Mouse (Mus musculus) embryonic facial prominence, embryonic 12.5 days (tissue): ENCODE measurements around the gene Hydin. TPM values are rescaled to one million over a fixed set of nuclear protein-coding genes. Genes with fewer than 3 reads are reported as not detected.

Experiments used
- ATAC-seq: fragments of 200-750 bp; cut with Nextera tagmentation; 2 replicates; pipeline ENCODE4 v1.8.0; 2017; ENCODE audit not compliant: insufficient number of reproducible peaks, insufficient read depth, low FRiP score, low TSS enrichment
- H3K27ac ChIP-seq: fragments of 300-500 bp; sonication (generic); 2 replicates; pipeline ENCODE4 v1.5.1; 2016; ENCODE audit warnings: mild to moderate bottlenecking
- H3K27me3 ChIP-seq: fragments of 300-500 bp; sonication (generic); 2 replicates; pipeline ENCODE4 v1.6.1; 2016; ENCODE audit warnings: mild to moderate bottlenecking, moderate library complexity
- H3K36me3 ChIP-seq: fragments of 300-500 bp; sonication (generic); 2 replicates; pipeline ENCODE4 v1.6.1; 2016; ENCODE audit warnings: mild to moderate bottlenecking
- H3K4me1 ChIP-seq: fragments of 300-500 bp; sonication (generic); 2 replicates; pipeline ENCODE4 v1.6.1; 2016
- H3K4me2 ChIP-seq: fragments of 300-500 bp; sonication (generic); replicated peaks from 2 replicates; pipeline ENCODE4 v1.6.1; 2016; ENCODE audit warnings: mild to moderate bottlenecking, moderate library complexity
- H3K4me3 ChIP-seq: fragments of 300-500 bp; sonication (generic); 2 replicates; pipeline ENCODE4 v1.5.1; 2016; ENCODE audit warnings: mild to moderate bottlenecking
- H3K9ac ChIP-seq: fragments of 300-500 bp; sonication (generic); 2 replicates; pipeline ENCODE4 v1.6.1; 2016; ENCODE audit warnings: mild to moderate bottlenecking, moderate library complexity
- H3K9me3 ChIP-seq: fragments of 300-500 bp; sonication (generic); 2 replicates; pipeline ENCODE4 v1.6.1; 2016; ENCODE audit warnings: mild to moderate bottlenecking, moderate library complexity
- whole genome bisulfite sequencing: fragments of 180-500 bp; shearing (Covaris S2); methylation state at CpG from one replicate; pipeline ENCODE4 v1.1.7; 2016; 5-methylcytosine and 5-hydroxymethylcytosine counted together
- polyA plus RNA-seq: library from polyadenylated mRNA; unstranded; fragments of >200 nt; fragmentation: Nextera tagmentation; extraction: Ambion mirVana; gene quantifications from 2 replicates; pipeline ENCODE4 v1.2.1, GENCODE M21; 2016

Gene Hydin
- polyA plus RNA-seq, 1 experiment from 2014 or later = 0.08 TPM

DNA sequence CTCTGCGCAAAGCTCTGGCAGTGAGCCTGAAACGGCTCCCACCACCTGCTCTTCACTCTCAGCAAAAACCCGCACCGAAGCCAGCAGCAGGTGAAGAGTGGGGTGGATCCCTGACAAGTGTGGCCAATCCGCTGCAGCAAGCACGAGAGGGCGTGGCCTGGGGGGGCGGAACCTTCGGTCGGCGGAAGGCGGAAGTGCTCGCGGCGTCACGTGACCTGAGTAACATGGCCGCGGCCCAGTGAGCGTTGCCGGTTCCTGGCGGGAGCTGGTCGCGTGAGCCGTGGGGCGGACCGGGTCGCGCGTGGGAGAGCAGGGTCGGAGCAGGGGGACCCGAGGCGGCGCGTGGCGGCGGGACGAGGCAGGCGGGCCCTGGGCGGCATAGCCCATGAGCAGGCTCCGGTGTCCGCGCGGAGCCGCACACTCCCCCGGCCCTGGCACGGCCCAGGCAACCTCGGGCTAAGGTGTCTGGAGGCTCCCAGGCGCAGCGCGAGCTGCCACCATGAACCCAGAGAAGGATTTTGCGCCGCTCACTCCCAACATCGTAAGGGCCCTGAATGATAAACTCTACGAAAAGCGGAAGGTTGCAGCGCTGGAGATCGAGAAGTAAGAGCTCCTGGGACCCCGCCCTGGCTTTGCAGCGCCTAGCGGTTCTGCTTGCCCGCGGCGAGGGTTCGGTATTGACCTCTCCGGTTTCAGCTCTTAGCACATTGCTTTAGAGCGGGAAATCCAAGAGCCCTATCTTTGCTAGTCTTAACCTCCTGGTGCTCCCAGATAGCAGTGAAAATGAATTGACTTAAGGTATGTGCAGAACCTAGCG, 351.8 kb downstream of the Hydin start, which contains the start of gene Vac14:
Gene Vac14 (plus strand): TSS at position 195 of the 817 bp plus-strand sequence.
- Histone ChIP-seq H3K27ac (no peak within 1 kb of the TSS; the same call in 1 of the 2 replicates), H3K9me3 (no peaks in the 10 kb centered on the region)

DNA sequence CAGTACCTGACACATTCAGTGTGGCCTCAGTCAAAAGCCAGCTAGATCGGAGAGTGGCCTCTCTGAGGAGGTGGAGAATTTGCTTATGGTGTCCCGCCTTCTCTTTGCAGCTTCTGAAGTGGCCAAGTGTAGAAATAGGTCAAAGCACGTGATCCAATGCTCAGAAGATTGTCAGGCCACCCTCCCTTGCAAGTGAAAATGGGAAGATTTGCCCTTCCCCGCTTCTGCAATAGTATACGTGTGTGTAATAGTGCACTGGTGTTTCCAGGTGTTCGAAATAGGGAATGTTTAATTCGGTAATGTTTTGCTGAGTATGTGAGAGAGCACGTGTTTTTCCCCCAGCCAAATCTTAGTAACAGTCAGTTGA, 352.4 kb downstream of the Hydin start:
- Histone ChIP-seq H3K9me3 (no peaks in the 10 kb centered on the region), H3K4me3 (peak overlapping the region; percentile 95), H3K9ac (peak overlapping the region; percentile 77; the same call in 1 of the 2 replicates), H3K4me2 (peak overlapping the region; percentile 92), H3K27me3 (peaks cover 5% of the 10 kb centered on the region), H3K36me3 (no peaks in the 10 kb centered on the region), H3K27ac (no peak overlapping the region), H3K4me1 (peaks cover 14% of the 10 kb centered on the region)
- no peak for ATAC-seq
- WGBS = 29% methylated on average over 8 of the region's 8 CpGs

More for the DNA sequence above, 351.8 kb downstream of the Hydin start, which contains the start of gene Vac14:
- WGBS = under 1% methylated on average over 67 of the region's 67 CpGs
- ATAC-seq = peak; percentile 88
- Histone ChIP-seq H3K9ac (peak within 1 kb of the TSS; percentile 77), H3K4me2 (peak within 1 kb of the TSS; percentile 92), H3K36me3 (no peaks in the 10 kb centered on the region), H3K27me3 (peaks cover 5% of the 10 kb centered on the region), H3K4me1 (peaks cover 14% of the 10 kb centered on the region), H3K4me3 (peak within 1 kb of the TSS; percentile 95)

DNA sequence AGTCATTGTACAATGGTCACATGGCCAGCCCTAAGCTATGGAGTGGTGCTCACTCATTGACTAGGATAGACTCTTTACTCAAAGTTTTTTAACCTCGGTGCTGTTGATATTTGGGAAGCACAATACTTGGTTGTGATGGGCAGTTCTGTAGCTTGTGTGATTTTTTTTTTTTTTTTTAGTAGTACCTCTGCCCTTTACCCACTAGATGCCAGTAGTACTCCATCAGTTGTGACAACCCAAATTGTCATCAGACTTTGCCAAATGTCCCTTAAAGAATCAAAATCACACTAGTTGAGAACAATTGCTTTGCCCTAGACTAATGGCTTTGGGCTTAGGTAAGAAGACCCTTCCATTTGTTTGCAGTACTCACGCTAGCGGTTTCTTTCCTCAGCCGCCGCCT, 353.1 kb downstream of the Hydin start:
- WGBS = 88% methylated on average over 5 of the region's 5 CpGs
- Histone ChIP-seq H3K27ac (no peak overlapping the region), H3K4me2 (peak overlapping the region; percentile 92), H3K27me3 (peaks cover 5% of the 10 kb centered on the region), H3K9ac (no peak overlapping the region), H3K36me3 (no peaks in the 10 kb centered on the region), H3K4me1 (peaks cover 14% of the 10 kb centered on the region), H3K4me3 (0 out of 2 replicates have a peak overlapping the region, but pooled peaks have one; percentile 95), H3K9me3 (no peaks in the 10 kb centered on the region)
- no peak for ATAC-seq

- Histone ChIP-seq H3K9me3 (no peaks in the 10 kb centered on the region), H3K4me3 (no peak overlapping the region), H3K4me1 (no peaks in the 10 kb centered on the region), H3K36me3 (no peaks in the 10 kb centered on the region), H3K9ac (no peak overlapping the region), H3K27me3 (no peaks in the 10 kb centered on the region), H3K27ac (no peak overlapping the region), H3K4me2 (no peak overlapping the region)
- 70% methylated on average over 4 of the region's 4 CpGs for WGBS
- no peak for ATAC-seq
Observed at GRCm38 (mm10) chr8:110626431-110626830, 359.7 kb downstream of the Hydin start.

GRCm38 (mm10) chr8:110629245-110630063, 362.7 kb downstream of the Hydin start:
- WGBS = 70% methylated on average over 9 of the region's 9 CpGs
- Histone ChIP-seq H3K27me3 (no peaks in the 10 kb centered on the region), H3K27ac (no peak overlapping the region), H3K36me3 (peaks cover 24% of the 10 kb centered on the region), H3K4me2 (no peak overlapping the region), H3K4me1 (no peaks in the 10 kb centered on the region), H3K9ac (no peak overlapping the region), H3K4me3 (no peak overlapping the region), H3K9me3 (no peaks in the 10 kb centered on the region)
- no peak for ATAC-seq

DNA sequence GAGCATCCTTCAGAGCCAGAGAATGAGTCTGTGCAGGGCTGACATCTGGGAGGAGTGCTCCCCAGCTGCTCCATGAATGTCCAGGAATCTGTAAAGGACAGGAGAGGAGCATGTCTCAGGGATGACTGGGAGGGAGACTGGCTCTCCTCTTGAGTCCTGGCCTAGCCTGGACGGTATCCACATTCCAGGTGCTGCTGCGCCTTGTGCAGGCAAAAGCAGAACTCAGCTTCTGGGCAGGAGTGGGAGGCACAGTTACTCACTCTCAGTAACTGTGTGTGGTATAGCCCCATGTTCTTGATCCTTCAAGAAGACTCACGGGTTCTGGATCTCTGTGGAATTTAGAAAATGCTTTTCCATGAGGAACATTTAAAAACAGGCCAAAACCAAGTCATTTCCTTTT, 363.3 kb downstream of the Hydin start:
- Histone ChIP-seq H3K4me2 (no peak overlapping the region), H3K4me3 (no peak overlapping the region), H3K36me3 (peaks cover 30% of the 10 kb centered on the region), H3K9me3 (no peaks in the 10 kb centered on the region), H3K27me3 (no peaks in the 10 kb centered on the region), H3K27ac (no peak overlapping the region), H3K4me1 (no peaks in the 10 kb centered on the region), H3K9ac (no peak overlapping the region)
- 93% methylated on average over 3 of the region's 3 CpGs for WGBS
- no peak for ATAC-seq

DNA sequence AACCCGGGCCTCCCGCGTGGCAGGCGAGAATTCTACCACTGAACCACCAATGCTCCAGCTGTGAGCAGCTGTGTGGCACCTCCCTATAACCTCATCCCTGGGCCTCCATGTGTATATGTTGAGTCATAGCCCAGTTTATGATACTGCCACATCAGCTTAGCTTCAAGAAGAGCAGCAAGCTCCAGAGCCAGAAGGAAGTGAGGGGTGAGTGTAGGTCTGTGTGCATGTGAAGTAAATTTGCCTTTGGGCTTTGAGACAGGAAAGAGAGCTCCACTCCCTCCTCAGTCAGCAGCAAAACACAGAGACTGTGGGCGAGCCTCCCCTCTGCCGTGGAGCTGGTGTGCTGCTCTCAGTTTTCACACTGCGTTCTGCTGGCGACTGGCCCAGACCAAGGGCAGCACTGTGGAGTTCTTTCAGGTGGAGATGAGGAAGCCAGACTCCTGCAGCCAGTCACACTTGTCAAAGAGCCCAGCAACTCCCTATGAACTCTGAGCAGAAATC, 363.8 kb downstream of the Hydin start:
- ATAC-seq = no peak
- no peak overlapping the region for H3K4me3 ChIP-seq
- H3K9ac ChIP-seq = no peak overlapping the region
- no peak overlapping the region for H3K4me2 ChIP-seq
- H3K36me3 ChIP-seq = peaks cover 36% of the 10 kb centered on the region
- no peaks in the 10 kb centered on the region for H3K4me1 ChIP-seq
- H3K9me3 ChIP-seq = no peaks in the 10 kb centered on the region
- no peaks in the 10 kb centered on the region for H3K27me3 ChIP-seq
- H3K27ac ChIP-seq = no peak overlapping the region
- WGBS = 76% methylated on average over 8 of the region's 8 CpGs

DNA sequence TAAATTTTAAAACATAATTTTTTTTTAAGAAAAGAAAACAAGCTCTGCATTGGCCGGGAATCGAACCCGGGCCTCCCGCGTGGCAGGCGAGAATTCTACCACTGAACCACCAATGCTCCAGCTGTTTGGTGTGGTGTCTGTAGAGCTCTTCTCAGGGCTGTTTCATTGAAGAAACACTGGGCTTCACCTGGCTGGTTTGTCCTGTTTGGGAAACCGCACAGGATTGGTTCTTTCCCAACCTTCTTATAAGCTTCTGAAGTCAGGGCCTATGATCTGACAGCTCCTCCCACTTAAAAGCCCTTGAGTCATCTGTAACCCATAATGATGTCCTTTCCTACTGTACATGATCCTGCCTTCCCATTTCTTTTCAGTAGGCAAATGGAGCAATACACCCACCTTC, 364.4 kb downstream of the Hydin start:
- Histone ChIP-seq H3K27me3 (no peaks in the 10 kb centered on the region), H3K4me1 (no peaks in the 10 kb centered on the region), H3K4me3 (no peak overlapping the region), H3K27ac (no peak overlapping the region), H3K9ac (no peak overlapping the region), H3K36me3 (peaks cover 42% of the 10 kb centered on the region), H3K4me2 (no peak overlapping the region), H3K9me3 (no peaks in the 10 kb centered on the region)
- WGBS = 90% methylated on average over 7 of the region's 7 CpGs
- no peak for ATAC-seq

DNA sequence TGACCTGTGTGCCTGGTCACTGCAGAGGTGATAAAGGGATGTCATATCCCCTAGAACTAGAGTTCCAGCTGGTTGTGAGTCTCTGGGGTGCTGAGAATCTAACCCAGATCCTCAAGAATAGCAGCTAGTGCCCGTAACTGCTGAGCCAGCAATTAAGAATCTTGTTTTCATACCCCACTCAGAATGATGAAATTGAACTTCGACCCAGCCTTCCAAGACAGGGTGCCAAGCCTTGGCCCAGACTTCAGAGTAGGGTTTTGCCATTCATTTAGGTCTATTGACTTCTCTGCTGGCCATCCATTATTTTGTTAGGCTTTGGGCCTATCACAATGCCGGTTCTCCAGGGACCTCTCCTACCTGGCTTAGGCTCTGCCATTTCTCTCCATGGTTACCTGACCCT, 367.0 kb downstream of the Hydin start:
- Histone ChIP-seq H3K9ac (no peak overlapping the region), H3K9me3 (no peaks in the 10 kb centered on the region), H3K36me3 (peaks cover 55% of the 10 kb centered on the region), H3K27me3 (no peaks in the 10 kb centered on the region), H3K4me2 (no peak overlapping the region), H3K27ac (no peak overlapping the region), H3K4me1 (no peaks in the 10 kb centered on the region), H3K4me3 (no peak overlapping the region)
- 97% methylated on average over 3 of the region's 3 CpGs for WGBS
- ATAC-seq = no peak

- H3K4me3 ChIP-seq = no peak overlapping the region
- no peak overlapping the region for H3K9ac ChIP-seq
- 91% methylated on average over 6 of the region's 6 CpGs for WGBS
- no peaks in the 10 kb centered on the region for H3K9me3 ChIP-seq
- H3K4me1 ChIP-seq = no peaks in the 10 kb centered on the region
- peaks cover 57% of the 10 kb centered on the region for H3K36me3 ChIP-seq
- no peaks in the 10 kb centered on the region for H3K27me3 ChIP-seq
- no peak overlapping the region for H3K27ac ChIP-seq
- ATAC-seq = no peak
- no peak overlapping the region for H3K4me2 ChIP-seq
Observed at GRCm38 (mm10) chr8:110636182-110636581, 369.4 kb downstream of the Hydin start.

GRCm38 (mm10) chr8:110642331-110642730, 375.6 kb downstream of the Hydin start:
- Histone ChIP-seq H3K36me3 (peaks cover 21% of the 10 kb centered on the region), H3K4me2 (no peak overlapping the region), H3K9ac (no peak overlapping the region), H3K4me1 (no peaks in the 10 kb centered on the region), H3K4me3 (no peak overlapping the region), H3K27ac (no peak overlapping the region), H3K9me3 (no peaks in the 10 kb centered on the region), H3K27me3 (no peaks in the 10 kb centered on the region)
- 82% methylated on average over 5 of the region's 5 CpGs for WGBS
- ATAC-seq = no peak
